Mouse (Mus musculus) C2C12 (cell line): ENCODE measurements at regions not wholly inside any gene's neighbourhood (a gene's known extent, or its start where the extent isn't known, plus 50 kb on each side); places are given as distances from the start of the nearest gene placed in this dataset.

Source experiments
- CEBPB ChIP-seq: IDR thresholded peaks from one replicate; pipeline ENCODE4 v1.6.1; 2011; ENCODE audit warnings: low read depth, mild to moderate bottlenecking, control low read depth, moderate library complexity
- CTCF ChIP-seq: IDR thresholded peaks from one replicate; pipeline ENCODE4 v1.5.1; 2011; ENCODE audit not compliant: control insufficient read depth, insufficient read depth, insufficient read length
- FOSL1 ChIP-seq: IDR thresholded peaks from one replicate; pipeline ENCODE4 v1.8.0; 2011; ENCODE audit warnings: mild to moderate bottlenecking, low read length; ENCODE audit not compliant: poor library complexity, insufficient read depth, severe bottlenecking
- MAX ChIP-seq: IDR thresholded peaks from one replicate; pipeline ENCODE4 v1.6.1; 2011; ENCODE audit warnings: mild to moderate bottlenecking, control low read depth
- MYOD1 ChIP-seq: IDR thresholded peaks from one replicate; pipeline ENCODE4 v1.6.1; 2011; ENCODE audit warnings: low read depth; ENCODE audit not compliant: control insufficient read depth, insufficient read length
- MYOG ChIP-seq: IDR thresholded peaks from one replicate; pipeline ENCODE4 v1.6.1; 2011; ENCODE audit not compliant: control insufficient read depth, insufficient read length; ENCODE audit errors: extremely low read depth
- USF1 ChIP-seq: IDR thresholded peaks from one replicate; pipeline ENCODE4 v1.6.1; 2011; ENCODE audit warnings: low read depth, mild to moderate bottlenecking, control low read depth, moderate library complexity

DNA sequence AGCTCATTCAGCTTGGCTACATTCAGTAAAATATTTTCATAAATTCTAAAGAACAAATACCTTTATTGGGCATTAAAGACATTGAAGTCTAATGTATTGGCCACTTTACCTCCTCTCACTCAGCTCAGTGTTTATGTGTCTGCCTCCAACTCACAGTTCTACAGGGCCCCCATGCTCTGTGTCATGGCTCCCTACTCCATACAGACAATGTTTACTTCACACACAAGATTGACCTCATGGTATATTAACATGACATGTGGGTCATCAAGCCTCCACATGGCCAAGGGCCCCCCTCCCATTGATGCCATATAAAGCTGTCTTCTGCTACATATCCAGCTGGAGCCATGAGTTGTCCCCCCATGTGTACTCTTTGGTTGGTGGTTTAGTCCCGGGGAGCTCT is 419.8 kb upstream of the A1bg start:
- TF ChIP-seq CTCF (no peak), MYOD1 (no peak), MYOG (no peak), USF1 (no peak), MAX (no peak), FOSL1 (no peak), CEBPB (no peak)
